In genomic region chr14:40791606-40792005, GRCm38 (mm10) we compare ENCODE assay signal across 8 mouse cellular contexts.
DNase-seq lines count a peak whose midpoint lies in the region; ATAC-seq lines count a peak whose summit lies in the region.

No protein-coding gene starts in this region.

- ATAC-seq in intestine, embryonic 14.5 days (replicated peaks; ENCODE audit: low FRiP score, low TSS enrichment, low read depth), result no peak
- ATAC-seq in intestine, embryonic 15.5 days, result no peak
- ATAC-seq in megakaryocyte, adult 5-6 weeks (ENCODE audit: poor library complexity, severe bottlenecking), result no peak

- no peak overlapping the region for H3K4me2 ChIP-seq in intestine, embryonic 14.5 days (ENCODE audit: low read length)
- H3K4me2 ChIP-seq in intestine, embryonic 15.5 days (replicated peaks), result no peak overlapping the region

- DNase-seq in intestine, embryonic 14.5 days (ENCODE audit: low spot score), result peak; percentile 70
- DNase-seq in Muller cell, postnatal 12 days (ENCODE audit: inconsistent ontology term), result peak; percentile 25
- DNase-seq in embryo, embryonic 10 days (ENCODE audit: low spot score), result peak; percentile 40
- DNase-seq in heart, postnatal 4 days, result peak; percentile 52
- peak; percentile 44 for DNase-seq in layer of hippocampus, adult 9-10 months (ENCODE audit: low spot score)
- peak; percentile 50 for DNase-seq in mesoderm, embryonic 11.5 days (ENCODE audit: low read depth, low spot score)

- no peaks in the 10 kb centered on the region for H3K9me3 ChIP-seq in intestine, embryonic 14.5 days (ENCODE audit: control insufficient read depth, low read length)
- no peaks in the 10 kb centered on the region for H3K9me3 ChIP-seq in intestine, embryonic 15.5 days

- WGBS in intestine, embryonic 14.5 days, result 48% methylated on average over 1 of the region's 1 CpGs
- WGBS in intestine, embryonic 15.5 days, result 63% methylated on average over 1 of the region's 1 CpGs

- H3K27me3 ChIP-seq in intestine, embryonic 14.5 days (replicated peaks; ENCODE audit: control insufficient read depth, insufficient read depth, low read length), result no peaks in the 10 kb centered on the region
- no peaks in the 10 kb centered on the region for H3K27me3 ChIP-seq in intestine, embryonic 15.5 days (replicated peaks)

- no peak overlapping the region for H3K27ac ChIP-seq in intestine, embryonic 14.5 days (ENCODE audit: low read depth)
- H3K27ac ChIP-seq in intestine, embryonic 15.5 days, result no peak overlapping the region

- no peaks in the 10 kb centered on the region for H3K36me3 ChIP-seq in intestine, embryonic 14.5 days (ENCODE audit: control insufficient read depth, insufficient read depth, low read length)
- H3K36me3 ChIP-seq in intestine, embryonic 15.5 days, result no peaks in the 10 kb centered on the region

- H3K4me3 ChIP-seq in intestine, embryonic 14.5 days (ENCODE audit: low read depth, low read length), result no peak overlapping the region
- H3K4me3 ChIP-seq in intestine, embryonic 15.5 days (replicated peaks), result no peak overlapping the region

- H3K9ac ChIP-seq in intestine, embryonic 14.5 days (ENCODE audit: low read length), result no peak overlapping the region
- H3K9ac ChIP-seq in intestine, embryonic 15.5 days, result no peak overlapping the region

- no peaks in the 10 kb centered on the region for H3K4me1 ChIP-seq in intestine, embryonic 14.5 days (replicated peaks; ENCODE audit: control insufficient read depth, insufficient read depth, low read length)
- no peaks in the 10 kb centered on the region for H3K4me1 ChIP-seq in intestine, embryonic 15.5 days (replicated peaks)
